Mouse (Mus musculus) ES-E14 (cell line): ENCODE measurements around the gene Cse1l.

ENCODE experiments used
- MAFK ChIP-seq: IDR thresholded peaks from 2 replicates; pipeline ENCODE4 v1.6.1; 2014; ENCODE audit warnings: mild to moderate bottlenecking, low read depth, low read length, inconsistent platforms; ENCODE audit not compliant: insufficient read depth
- ZNF384 ChIP-seq: IDR thresholded peaks from 2 replicates; pipeline ENCODE4 v1.6.1; 2012; ENCODE audit warnings: low read depth, low read length, inconsistent platforms

GRCm38 (mm10) chr2:166885066-166885465 is 20.8 kb upstream of the Cse1l start:
- TF ChIP-seq MAFK (no peak), ZNF384 (no peak)
